Mouse (Mus musculus) kidney, adult 2 months (tissue): ENCODE data around the gene Elmo1.

Experiments
- CTCF ChIP-seq: fragments of 200-500 bp; conservative IDR thresholded peaks from 2 replicates; pipeline ENCODE4 v1.5.1; 2011; ENCODE audit warnings: low read depth, mild to moderate bottlenecking, control low read depth, low read length, moderate library complexity, mixed read lengths; ENCODE audit not compliant: insufficient read depth, insufficient read length
- POLR2A ChIP-seq: fragments of 200-500 bp; IDR thresholded peaks from one replicate; pipeline ENCODE4 v1.6.1; 2011; ENCODE audit warnings: low read depth, low read length, control low read depth

GRCm38 (mm10) chr13:20525844-20526243 is 435.4 kb downstream of the Elmo1 start:
- TF ChIP-seq CTCF (no peak), POLR2A (no peak)
